Comparison of ENCODE assay signal across 9 mouse cellular contexts in genomic region chr7:45924429-45924816, GRCm38 (mm10). TPM values are rescaled to one million over a fixed set of nuclear protein-coding genes. Genes with fewer than 3 reads are reported as not detected.
DNase-seq lines count a peak whose midpoint lies in the region; ATAC-seq and TF ChIP-seq lines count a peak whose summit lies in the region.
"Had no signal": no experiment of that assay in that cellular context is flagged by ENCODE, and none has a peak within 500 bp of the region (broad histone marks: within the 10 kb centered on the region; RNA-seq: fewer than 3 reads in every experiment).

No protein-coding gene starts in this region.

- WGBS in embryonic facial prominence, embryonic 12.5 days: 18% methylated on average over 14 of the region's 14 CpGs
- 28% methylated on average over 14 of the region's 14 CpGs for WGBS in olfactory bulb, adult 2 months

- H3K9me3 ChIP-seq in embryonic facial prominence, embryonic 12.5 days: no peaks in the 10 kb centered on the region

- intact Hi-C loops in heart, postnatal 10 days (cut with DNase I): loop anchor here (2.0 to 5.0 kb wide), 3 partner anchors 52 to 1622 kb away; partner anchors contain the start of genes Kdelr1, Rpl18 and Sphk2

- peak; percentile 95 for DNase-seq in heart, adult 11 months
- no peak for DNase-seq in heart, postnatal 10 days
- peak; percentile 59 for DNase-seq in induced T-regulatory cell, adult 2 months (ENCODE audit: low read depth)
- DNase-seq in lung, adult 18-20 months: peak; percentile 37 to 46
- no peak for DNase-seq in left cerebral cortex, adult 9 months (ENCODE audit: low spot score in 2 of 2)
- no peak for DNase-seq in Muller cell, postnatal 12 days (ENCODE audit: inconsistent ontology term)

- H3K9ac ChIP-seq in embryonic facial prominence, embryonic 12.5 days: no peak overlapping the region

- no peak for TF ChIP-seq CTCF in olfactory bulb, adult 2 months (IDR thresholded peaks at IDR 0.05; ENCODE audit: insufficient read depth, low read depth, low read length)

- H3K4me2 ChIP-seq in embryonic facial prominence, embryonic 12.5 days (replicated peaks): peak overlapping the region; percentile 52

- H3K27ac ChIP-seq in embryonic facial prominence, embryonic 12.5 days: no peak overlapping the region
- no peak overlapping the region; the same call in 1 of the 2 replicates for H3K27ac ChIP-seq in olfactory bulb, adult 2 months (ENCODE audit: insufficient read depth, low read depth, low read length)

- no peaks in the 10 kb centered on the region for H3K36me3 ChIP-seq in embryonic facial prominence, embryonic 12.5 days

- TF ChIP-seq POLR2A in olfactory bulb, adult 2 months (IDR thresholded peaks at IDR 0.05; ENCODE audit: insufficient read depth, low read depth, low read length): no peak

- peaks cover 21% of the 10 kb centered on the region for H3K27me3 ChIP-seq in embryonic facial prominence, embryonic 12.5 days

- ATAC-seq in embryonic facial prominence, embryonic 12.5 days (ENCODE audit: insufficient number of reproducible peaks, insufficient read depth, low FRiP score, low TSS enrichment): no peak

- peaks cover 32% of the 10 kb centered on the region for H3K4me1 ChIP-seq in embryonic facial prominence, embryonic 12.5 days
- peaks cover 49% of the 10 kb centered on the region for H3K4me1 ChIP-seq in olfactory bulb, adult 2 months (ENCODE audit: control insufficient read depth, insufficient read depth, low read length)

- peak overlapping the region; percentile 34; the same call in 1 of the 2 replicates for H3K4me3 ChIP-seq in embryonic facial prominence, embryonic 12.5 days
- peak overlapping the region; percentile 15; the same call in 1 of the 2 replicates for H3K4me3 ChIP-seq in olfactory bulb, adult 2 months (ENCODE audit: insufficient read depth, low read depth, low read length)

RNA-seq across cellular contexts. Expression of gene Ccdc114, which starts 0.6 kb away (rescaled TPM):
- total RNA-seq in heart, postnatal 10 days (2021): 1 to 10 TPM in 1 of 2 experiments, under 1 TPM in 1; 0.96 to 2.0 TPM
- polyA plus RNA-seq in embryonic facial prominence, embryonic 12.5 days (2016; fragmentation: Nextera tagmentation; extraction: Ambion mirVana): 3.8 and 4.2 TPM in 2 replicates
- polyA plus RNA-seq in olfactory bulb, adult 2 months (2012; ENCODE audit: insufficient read depth, insufficient read length, low replicate concordance, missing spikeins): not detected in 2 replicates

RNA-seq across cellular contexts. Expression of gene Emp3, which starts 3.2 kb away (rescaled TPM):
- total RNA-seq in heart, postnatal 10 days (2021): 10 to 100 TPM; 37.0 to 44.5 TPM
- polyA plus RNA-seq in embryonic facial prominence, embryonic 12.5 days (2016; fragmentation: Nextera tagmentation; extraction: Ambion mirVana): 78.5 and 84.9 TPM in 2 replicates
- polyA plus RNA-seq in olfactory bulb, adult 2 months (2012; ENCODE audit: insufficient read depth, insufficient read length, low replicate concordance, missing spikeins): not detected in 2 replicates

RNA-seq across cellular contexts. Expression of gene Tmem143, which starts 27.7 kb away (rescaled TPM):
- total RNA-seq in heart, postnatal 10 days (2021): 10 to 100 TPM; 56.8 to 58.7 TPM
- polyA plus RNA-seq in embryonic facial prominence, embryonic 12.5 days (2016; fragmentation: Nextera tagmentation; extraction: Ambion mirVana): 5.7 and 6.5 TPM in 2 replicates
- not detected in 2 replicates for polyA plus RNA-seq in olfactory bulb, adult 2 months (2012; ENCODE audit: insufficient read depth, insufficient read length, low replicate concordance, missing spikeins)

RNA-seq across cellular contexts. Expression of gene Syngr4, which starts 27.9 kb away (rescaled TPM):
- total RNA-seq in heart, postnatal 10 days (2021): under 1 TPM in 1 of 2 experiments, not detected in 1; 0.37 TPM
- polyA plus RNA-seq in embryonic facial prominence, embryonic 12.5 days (2016; fragmentation: Nextera tagmentation; extraction: Ambion mirVana): 0.33 and 0.82 TPM in 2 replicates
- polyA plus RNA-seq in olfactory bulb, adult 2 months (2012; ENCODE audit: insufficient read depth, insufficient read length, low replicate concordance, missing spikeins): not detected in 2 replicates
- total RNA-seq: heart, adult 18-20 months had no signal

RNA-seq across cellular contexts. Expression of gene Grin2d, which starts 46.2 kb away (rescaled TPM):
- under 1 TPM; 0.55 to 0.77 TPM for total RNA-seq in heart, postnatal 10 days (2021)
- 0.56 and 0.64 TPM in 2 replicates for polyA plus RNA-seq in embryonic facial prominence, embryonic 12.5 days (2016; fragmentation: Nextera tagmentation; extraction: Ambion mirVana)
- polyA plus RNA-seq in olfactory bulb, adult 2 months (2012; ENCODE audit: insufficient read depth, insufficient read length, low replicate concordance, missing spikeins): not detected in 2 replicates

Comparison
In these comparisons a context has a peak if more than half of its experiments do, and no peak if none do; other contexts are left out.
1. DNase-seq: peak in heart, adult 11 months (single experiment), induced T-regulatory cell, adult 2 months (single experiment) and lung, adult 18-20 months (2 of 2); none in heart, postnatal 10 days (0 of 2), left cerebral cortex, adult 9 months (0 of 2) and Muller cell, postnatal 12 days (single experiment).